Mouse (Mus musculus) NIH3T3 (cell line): ENCODE measurements at regions not wholly inside any gene's neighbourhood (a gene's known extent, or its start where the extent isn't known, plus 50 kb on each side); places are given as distances from the start of the nearest gene placed in this dataset.

Source experiments
- DNase-seq: peaks from one replicate; pipeline ENCODE4 v3.0.0-alpha.2; 2012; ENCODE audit warnings: low read depth

- DNase-seq, result no peak
Observed at GRCm38 (mm10) chr2:148175251-148175927, 128.6 kb upstream of the Foxa2 start.

GRCm38 (mm10) chr2:148180245-148180644 is 133.5 kb upstream of the Foxa2 start:
- peak; percentile 60 for DNase-seq

GRCm38 (mm10) chr2:148181518-148181917 is 134.7 kb upstream of the Foxa2 start:
- no peak for DNase-seq

GRCm38 (mm10) chr2:148182492-148183052 is 135.8 kb upstream of the Foxa2 start:
- no peak for DNase-seq

GRCm38 (mm10) chr2:148184801-148185212 is 138.0 kb upstream of the Foxa2 start:
- peak; percentile 64 for DNase-seq

- peak; percentile 68 for DNase-seq
Observed at GRCm38 (mm10) chr2:148186363-148186991, 139.7 kb upstream of the Foxa2 start.

GRCm38 (mm10) chr2:148188865-148189264 is 142.1 kb upstream of the Foxa2 start:
- DNase-seq, result peak; percentile 54

- no peak for DNase-seq
Observed at GRCm38 (mm10) chr2:148189287-148189686, 142.5 kb upstream of the Foxa2 start.

GRCm38 (mm10) chr2:148192946-148193345 is 146.2 kb upstream of the Foxa2 start:
- DNase-seq, result peak; percentile 71

GRCm38 (mm10) chr2:148197375-148198015 is 150.7 kb upstream of the Foxa2 start:
- peak; percentile 86 for DNase-seq

- peak; percentile 48 for DNase-seq
Observed at GRCm38 (mm10) chr2:148206633-148207032, 159.9 kb upstream of the Foxa2 start.

GRCm38 (mm10) chr2:148210813-148211212 is 164.0 kb upstream of the Foxa2 start:
- no peak for DNase-seq

- no peak for DNase-seq
Observed at GRCm38 (mm10) chr2:148217136-148217535, 170.4 kb upstream of the Foxa2 start.

- peak; percentile 20 for DNase-seq
Observed at GRCm38 (mm10) chr2:148233691-148234300, 161.3 kb upstream of the Sstr4 start.

GRCm38 (mm10) chr2:148237121-148237520 is 158.0 kb upstream of the Sstr4 start:
- peak; percentile 15 for DNase-seq

GRCm38 (mm10) chr2:148239046-148239445 is 156.1 kb upstream of the Sstr4 start:
- DNase-seq, result no peak

GRCm38 (mm10) chr2:148242242-148242641 is 152.9 kb upstream of the Sstr4 start:
- no peak for DNase-seq

- no peak for DNase-seq
Observed at GRCm38 (mm10) chr2:148245575-148245974, 149.6 kb upstream of the Sstr4 start.

- no peak for DNase-seq
Observed at GRCm38 (mm10) chr2:148250902-148251301, 144.2 kb upstream of the Sstr4 start.

GRCm38 (mm10) chr2:148255662-148256061 is 139.5 kb upstream of the Sstr4 start:
- peak; percentile 80 for DNase-seq

- DNase-seq, result peak; percentile 63
Observed at GRCm38 (mm10) chr2:148264111-148264730, 130.9 kb upstream of the Sstr4 start.

GRCm38 (mm10) chr2:148279200-148279599 is 115.9 kb upstream of the Sstr4 start:
- no peak for DNase-seq
